Mouse (Mus musculus) myocyte (in vitro differentiated cells): ENCODE results near the gene Crcp. TPM values are rescaled to one million over a fixed set of nuclear protein-coding genes. Genes with fewer than 3 reads are reported as not detected.
A peak's percentile ranks its signal among the peaks of the same experiment; 100 is the strongest.

Source experiments
- H3K27me3 ChIP-seq: one replicate; pipeline ENCODE4 v1.6.1; 2011; ENCODE audit not compliant: control insufficient read depth, insufficient read depth, insufficient read length
- H3K36me3 ChIP-seq: one replicate; pipeline ENCODE4 v1.6.1; 2011; ENCODE audit not compliant: control insufficient read depth, insufficient read depth
- H3K4me2 ChIP-seq: one replicate; pipeline ENCODE4 v1.6.1; 2011; ENCODE audit warnings: low read depth, control low read depth
- H3K4me3 ChIP-seq: one replicate; pipeline ENCODE4 v1.5.1; 2011; ENCODE audit warnings: mild to moderate bottlenecking, control low read depth, moderate library complexity
- H3K79me2 ChIP-seq: one replicate; pipeline ENCODE4 v1.6.1; 2011; ENCODE audit not compliant: control insufficient read depth, insufficient read depth
- H3ac ChIP-seq: one replicate; pipeline ENCODE4 v1.6.1; 2011; ENCODE audit not compliant: control insufficient read depth, insufficient read length
- CEBPB ChIP-seq: IDR thresholded peaks from 2 replicates; pipeline ENCODE4 v1.6.1; 2011; ENCODE audit warnings: mild to moderate bottlenecking, moderate library complexity; ENCODE audit not compliant: poor library complexity, insufficient read depth, severe bottlenecking
- E2F4 ChIP-seq: IDR thresholded peaks from one replicate; pipeline ENCODE4 v1.6.1; 2011; ENCODE audit warnings: mild to moderate bottlenecking, control low read depth, moderate library complexity; ENCODE audit not compliant: insufficient read depth
- MAX ChIP-seq: IDR thresholded peaks from one replicate; pipeline ENCODE4 v1.6.1; 2011; ENCODE audit warnings: low read depth, mild to moderate bottlenecking, control low read depth
- MYOD1 ChIP-seq, 3 experiments: IDR thresholded peaks; one replicate each; pipeline ENCODE4 v1.6.1; 2011; ENCODE audit warnings: control low read depth in 2 of 3, low read depth in 2 of 3, mild to moderate bottlenecking in 2 of 3, moderate library complexity in 1 of 3; ENCODE audit not compliant: insufficient read length in 2 of 3, control insufficient read depth in 1 of 3
- MYOG ChIP-seq, 3 experiments: IDR thresholded peaks; one replicate each; pipeline ENCODE4 v1.6.1; 2011; ENCODE audit warnings: control low read depth in 2 of 3, low read depth in 2 of 3, mild to moderate bottlenecking in 2 of 3; ENCODE audit not compliant: insufficient read length in 2 of 3, control insufficient read depth in 1 of 3, insufficient read depth in 1 of 3
- POLR2A ChIP-seq: IDR thresholded peaks from one replicate; pipeline ENCODE4 v1.6.1; 2011; ENCODE audit warnings: low read depth, mild to moderate bottlenecking, control low read depth, moderate library complexity; ENCODE audit not compliant: insufficient read length
- POLR2AphosphoS2 ChIP-seq: IDR thresholded peaks from one replicate; pipeline ENCODE4 v1.6.1; 2011; ENCODE audit warnings: low read depth, control low read depth; ENCODE audit not compliant: insufficient read length
- REST ChIP-seq: IDR thresholded peaks from one replicate; pipeline ENCODE4 v1.6.1; 2011; ENCODE audit warnings: mild to moderate bottlenecking, control low read depth, moderate library complexity; ENCODE audit not compliant: insufficient read depth, insufficient read length
- SRF ChIP-seq: IDR thresholded peaks from one replicate; pipeline ENCODE4 v1.6.1; 2011; ENCODE audit warnings: low read depth; ENCODE audit not compliant: control insufficient read depth, insufficient read length
- TCF12 ChIP-seq: IDR thresholded peaks from one replicate; pipeline ENCODE4 v1.6.1; 2011; ENCODE audit warnings: mild to moderate bottlenecking, control low read depth; ENCODE audit not compliant: poor library complexity, insufficient read depth, severe bottlenecking
- TCF3 ChIP-seq: IDR thresholded peaks from one replicate; pipeline ENCODE4 v1.6.1; 2011; ENCODE audit warnings: low read depth, control low read depth; ENCODE audit not compliant: insufficient read length
- USF1 ChIP-seq: IDR thresholded peaks from one replicate; pipeline ENCODE4 v1.6.1; 2011; ENCODE audit warnings: low read depth, mild to moderate bottlenecking, control low read depth, moderate library complexity
- polyA plus RNA-seq: library from polyadenylated mRNA; unstranded; fragments of >200 nt; fragmentation: generic; extraction: Trizol; gene quantifications from one replicate; pipeline ENCODE4 v1.2.1, GENCODE M21; 2012; ENCODE audit warnings: missing spikeins

Crcp gene
- polyA plus RNA-seq, 1 experiment, result 30.8 TPM

- Histone ChIP-seq H3K4me3 (peak overlapping the region; percentile 35), H3K27me3 (no peaks in the 10 kb centered on the region), H3K36me3 (no peaks in the 10 kb centered on the region), H3ac (peak overlapping the region; percentile 92), H3K79me2 (no peaks in the 10 kb centered on the region), H3K4me2 (peak overlapping the region; percentile 91)
- TF ChIP-seq SRF (no peak), POLR2AphosphoS2 (no peak), E2F4 (no peak), REST (no peak)
Measured at GRCm38 (mm10) chr5:130078834-130079156, 49.7 kb downstream of the Crcp start.

GRCm38 (mm10) chr5:130079202-130080050, 50.3 kb downstream of the Crcp start:
- Histone ChIP-seq H3K4me3 (peak overlapping the region; percentile 35), H3K27me3 (no peaks in the 10 kb centered on the region), H3ac (peak overlapping the region; percentile 92), H3K79me2 (no peaks in the 10 kb centered on the region), H3K4me2 (peak overlapping the region; percentile 91), H3K36me3 (no peaks in the 10 kb centered on the region)
- TF ChIP-seq MYOG (IDR thresholded peaks at IDR 0.05; ENCODE audit: control insufficient read depth in 1 of 3, insufficient read depth in 1 of 3, insufficient read length in 2 of 3, low read depth in 2 of 3) (no peak), MAX (no peak), TCF12 (no peak), CEBPB (no peak), TCF3 (peak; percentile 8), REST (no peak), SRF (no peak), POLR2A (peak; percentile 92), POLR2AphosphoS2 (peak; percentile 74), MYOD1 (IDR thresholded peaks at IDR 0.05; ENCODE audit: control insufficient read depth in 1 of 3, insufficient read length in 2 of 3, low read depth in 2 of 3) (peak in 1 of 3 experiments; percentile 3), E2F4 (no peak), USF1 (no peak)

DNA sequence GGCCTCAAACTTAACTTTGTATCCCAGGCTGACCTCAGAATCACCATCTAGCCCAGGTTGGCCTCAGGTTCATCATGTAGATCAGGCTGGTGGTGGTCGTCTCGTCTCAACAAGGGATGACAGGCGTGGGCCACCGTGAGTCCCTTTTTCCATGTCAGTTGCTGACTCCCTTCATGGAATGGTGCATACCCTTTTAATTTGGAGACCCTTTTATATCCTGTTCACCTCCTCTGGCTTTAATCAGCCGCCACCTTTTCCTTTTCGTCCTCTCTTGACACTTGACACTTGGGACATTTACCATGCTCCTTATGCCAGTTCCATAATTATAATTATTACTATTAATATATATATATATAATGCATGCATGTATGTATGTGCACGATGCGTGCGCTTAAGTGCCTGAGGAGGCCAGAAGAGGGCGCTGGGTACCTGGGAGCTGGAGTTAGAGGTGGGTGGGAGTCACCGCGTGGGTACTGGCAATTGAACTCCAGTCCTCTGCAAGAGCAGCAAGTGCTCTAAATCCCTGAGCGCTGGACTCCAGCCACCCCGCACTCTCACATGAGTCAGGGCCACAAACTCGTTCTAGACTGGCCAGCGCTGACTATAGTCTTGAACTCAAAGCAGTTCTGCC, 51.1 kb downstream of the Crcp start:
- H3K4me2 ChIP-seq, result peak overlapping the region; percentile 91
- no peaks in the 10 kb centered on the region for H3K27me3 ChIP-seq
- no peaks in the 10 kb centered on the region for H3K79me2 ChIP-seq
- no peak for TF ChIP-seq POLR2A
- TF ChIP-seq SRF, result no peak
- no peak for TF ChIP-seq MAX
- TF ChIP-seq TCF3, result no peak
- no peak for TF ChIP-seq E2F4
- TF ChIP-seq MYOD1 (IDR thresholded peaks at IDR 0.05; ENCODE audit: control insufficient read depth in 1 of 3, insufficient read length in 2 of 3, low read depth in 2 of 3), result no peak
- no peak for TF ChIP-seq MYOG (IDR thresholded peaks at IDR 0.05; ENCODE audit: control insufficient read depth in 1 of 3, insufficient read depth in 1 of 3, insufficient read length in 2 of 3, low read depth in 2 of 3)
- no peak for TF ChIP-seq POLR2AphosphoS2
- no peak for TF ChIP-seq REST
- TF ChIP-seq USF1, result no peak
- TF ChIP-seq CEBPB, result no peak
- TF ChIP-seq TCF12, result no peak
- H3K36me3 ChIP-seq, result no peaks in the 10 kb centered on the region
- H3K4me3 ChIP-seq, result peak overlapping the region; percentile 35
- H3ac ChIP-seq, result peak overlapping the region; percentile 92

DNA sequence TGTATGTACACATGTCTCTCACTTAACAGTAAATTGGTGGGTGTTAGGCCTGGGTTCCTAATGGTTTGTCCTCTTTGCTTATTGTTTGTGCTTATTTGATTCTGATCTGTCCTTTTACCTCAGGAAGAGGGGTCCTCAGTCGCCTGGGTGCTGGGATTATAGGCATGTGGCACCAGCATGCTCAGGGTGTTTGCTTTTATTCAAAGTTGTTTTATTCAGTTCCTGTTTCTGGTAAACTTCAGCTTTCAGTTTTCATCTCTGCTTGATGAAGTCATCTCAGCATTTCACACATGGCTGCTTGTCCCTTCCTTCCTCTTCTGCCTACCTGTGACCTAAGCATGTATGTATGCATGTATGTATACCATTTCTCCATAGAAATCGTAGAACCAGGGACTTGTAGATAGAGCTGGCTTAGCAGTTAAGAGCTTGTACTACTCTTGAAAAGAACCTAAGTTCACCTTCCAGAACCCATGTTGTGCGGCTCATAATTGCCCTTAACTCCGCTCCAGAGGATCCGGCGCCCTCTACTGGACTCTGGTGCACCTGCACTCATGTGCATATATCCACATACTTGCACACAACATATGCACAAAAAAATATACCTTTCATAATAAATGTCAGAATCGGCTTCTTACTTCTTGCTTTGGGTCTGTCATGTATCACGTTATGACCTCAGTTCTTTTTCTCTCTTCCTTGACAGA, 52.2 kb downstream of the Crcp start:
- TF ChIP-seq POLR2A (no peak), MYOG (IDR thresholded peaks at IDR 0.05; ENCODE audit: control insufficient read depth in 1 of 3, insufficient read depth in 1 of 3, insufficient read length in 2 of 3, low read depth in 2 of 3) (no peak), MYOD1 (IDR thresholded peaks at IDR 0.05; ENCODE audit: control insufficient read depth in 1 of 3, insufficient read length in 2 of 3, low read depth in 2 of 3) (no peak), MAX (no peak), REST (no peak), CEBPB (no peak), TCF3 (no peak), POLR2AphosphoS2 (no peak), E2F4 (no peak)
- Histone ChIP-seq H3K4me3 (no peak overlapping the region), H3K36me3 (no peaks in the 10 kb centered on the region), H3K27me3 (no peaks in the 10 kb centered on the region), H3K79me2 (no peaks in the 10 kb centered on the region), H3K4me2 (no peak overlapping the region), H3ac (no peak overlapping the region)
